Mouse (Mus musculus) adrenal gland, adult 8-10 months (tissue): Measurements from ENCODE around the gene Olfr323. TPM values are rescaled to one million over a fixed set of nuclear protein-coding genes. Genes with fewer than 3 reads are reported as not detected.

Experiments used
- DNase-seq: peaks from one replicate; pipeline ENCODE4 v3.0.0; 2022
- total RNA-seq, 4 experiments: library from RNA; stranded (reverse); gene quantifications; 2 replicates each; pipeline ENCODE4 v1.2.4; 2022

Olfr323 gene
- not detected for total RNA-seq

DNA sequence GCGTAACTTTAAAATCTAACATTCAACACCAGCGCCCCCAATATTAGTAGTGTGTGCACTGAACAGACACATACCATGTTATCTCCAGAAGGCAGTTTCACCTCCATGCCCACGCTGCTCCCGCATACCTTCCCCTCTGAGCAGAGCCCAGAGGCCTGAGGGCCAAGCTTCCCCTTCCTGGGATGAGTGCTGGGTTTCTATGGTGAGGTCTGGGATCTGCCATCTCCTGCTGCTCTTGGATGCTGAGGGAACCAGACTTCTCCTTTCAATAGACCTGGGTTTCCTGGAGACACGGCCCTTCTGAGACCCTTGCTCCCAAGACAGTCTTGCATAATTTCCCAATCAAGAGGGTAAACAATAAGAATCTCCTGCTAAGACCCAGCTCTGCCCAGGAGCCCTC lies at the start of gene Olfr323:
Olfr323 (minus strand) TSS at position 101 of the 400 bp plus-strand sequence.
- DNase-seq: no peak

- no peak for DNase-seq
These were observed 41.5 kb upstream of the Olfr323 start for GRCm38 (mm10) chr11:58671825-58672224.

GRCm38 (mm10) chr11:58669252-58669651 lies 39.0 kb upstream of the Olfr323 start:
- no peak for DNase-seq

DNA sequence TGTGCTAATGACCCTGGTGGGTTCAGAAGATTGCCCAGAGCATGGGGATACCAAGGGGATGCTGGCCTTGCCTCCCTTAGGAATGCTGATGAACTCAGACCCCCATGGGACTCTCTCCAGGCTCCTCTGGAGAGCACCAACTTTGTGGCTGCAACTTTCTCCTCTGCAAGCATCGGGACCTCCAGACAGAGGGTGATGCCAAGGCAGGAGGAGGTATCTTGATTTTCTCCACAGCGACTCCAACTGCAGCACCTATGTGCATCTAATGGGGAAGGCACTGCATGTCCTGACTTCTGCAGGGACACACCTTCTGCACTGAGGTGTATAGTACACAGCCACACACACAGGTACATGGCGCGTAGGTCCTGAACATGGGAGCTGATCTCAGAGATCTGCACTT lies 28.3 kb upstream of the Olfr323 start, which contains the start of gene Olfr322:
Olfr322 (plus strand) TSS at position 187 of the 400 bp plus-strand sequence.
- DNase-seq: no peak

DNA sequence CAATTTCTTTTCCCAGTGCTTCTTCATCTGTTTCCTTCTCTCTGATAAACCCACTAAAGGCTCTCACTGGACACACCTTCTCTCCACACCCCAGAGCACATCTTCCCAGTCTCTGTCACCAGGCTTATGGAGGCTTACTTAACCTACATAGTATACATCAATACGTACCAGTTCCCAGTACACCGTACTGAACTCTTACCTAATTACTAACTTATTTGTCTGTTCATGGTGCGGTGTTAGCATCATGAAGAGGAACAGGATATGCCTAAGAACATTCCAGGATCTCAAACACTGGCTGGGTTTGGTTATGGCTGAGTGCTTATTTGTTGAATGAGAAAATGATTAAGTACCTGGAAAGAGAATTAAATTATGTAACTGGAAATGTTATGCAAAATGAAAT lies 24.9 kb upstream of the Olfr323 start:
- no peak for DNase-seq

GRCm38 (mm10) chr11:58643350-58643749 lies 13.0 kb upstream of the Olfr323 start:
- no peak for DNase-seq

GRCm38 (mm10) chr11:58641638-58642358 lies 11.5 kb upstream of the Olfr323 start:
- no peak for DNase-seq

DNA sequence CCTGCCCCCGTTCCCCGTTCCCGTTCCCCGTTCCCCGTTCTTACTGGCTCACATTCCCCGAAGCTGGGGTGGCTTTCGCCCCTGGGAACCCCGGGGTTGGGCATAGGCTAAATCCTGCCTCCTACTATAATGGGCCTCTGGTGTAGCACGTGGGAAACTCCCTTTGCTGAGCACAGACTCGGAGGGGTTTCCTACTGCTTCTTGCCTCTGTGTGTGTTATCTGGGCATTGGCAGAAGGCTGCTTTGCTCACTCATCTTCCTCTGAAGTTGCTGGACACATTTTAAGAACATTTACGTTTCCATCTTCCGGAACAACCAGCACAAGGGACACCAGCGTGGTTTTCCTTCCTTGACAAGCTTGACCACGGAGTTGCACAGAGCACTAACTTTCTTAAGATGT lies 10.8 kb upstream of the Olfr323 start:
- DNase-seq: no peak

DNA sequence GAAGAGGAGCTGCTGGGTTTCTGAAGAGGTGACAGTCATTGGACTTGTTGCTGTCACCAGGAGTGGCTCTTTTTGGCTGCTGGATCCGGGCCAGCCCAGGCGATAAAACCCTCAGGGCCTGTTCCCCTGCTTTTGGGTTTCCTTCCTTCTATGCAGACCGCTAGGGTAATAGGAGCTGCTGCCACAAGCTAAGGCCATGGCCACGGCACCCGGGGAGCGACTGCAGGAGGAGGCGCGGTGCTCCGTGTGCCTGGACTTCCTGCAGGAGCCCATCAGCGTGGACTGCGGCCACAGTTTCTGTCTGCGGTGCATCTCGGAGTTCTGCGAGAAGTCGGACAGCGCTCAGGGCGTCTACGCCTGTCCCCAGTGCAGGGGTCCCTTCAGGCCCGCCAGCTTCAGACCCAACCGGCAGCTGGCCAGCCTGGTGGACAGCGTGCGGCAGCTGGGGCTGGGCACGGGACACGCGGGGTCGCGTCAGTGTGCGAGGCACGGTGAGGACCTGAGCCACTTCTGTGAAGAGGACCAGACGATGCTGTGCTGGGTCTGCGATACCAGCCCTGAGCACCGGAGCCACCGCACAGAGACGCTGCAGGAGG lies 10.1 kb upstream of the Olfr323 start, which contains the start of gene Trim58:
Trim58 (plus strand) TSS at position 194 of the 596 bp plus-strand sequence.
- DNase-seq: no peak

DNA sequence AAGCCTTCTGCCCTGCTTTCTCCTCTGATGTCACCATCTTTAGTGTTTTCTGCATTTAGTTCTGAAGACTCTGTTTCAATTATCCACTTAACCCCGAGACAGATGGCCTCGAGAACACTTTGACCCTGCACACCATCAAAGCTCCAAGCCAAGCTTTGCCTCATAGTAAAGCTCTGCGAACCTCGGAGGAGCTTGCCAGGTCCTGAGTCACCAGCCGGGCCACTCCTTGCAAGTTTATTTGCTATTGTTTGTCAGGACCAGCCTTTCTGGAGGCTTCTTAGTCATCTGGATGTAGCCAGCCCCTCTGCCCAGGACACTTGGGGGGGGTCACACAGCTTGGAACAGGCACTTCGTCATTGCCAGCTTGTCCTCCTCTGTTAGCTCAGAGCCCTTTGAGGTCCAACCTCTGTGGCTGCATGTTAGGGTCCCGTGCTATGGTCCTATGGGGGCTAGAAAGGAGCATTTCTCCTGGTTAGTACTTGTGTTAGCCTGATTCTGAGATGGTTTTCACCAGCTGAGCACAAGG lies 7.9 kb upstream of the Olfr323 start:
- DNase-seq: peak; percentile 12

GRCm38 (mm10) chr11:58636376-58636977 lies 6.2 kb upstream of the Olfr323 start:
- DNase-seq: no peak

GRCm38 (mm10) chr11:58634878-58635277 lies 4.6 kb upstream of the Olfr323 start:
- DNase-seq: no peak

GRCm38 (mm10) chr11:58626146-58626545 lies 4.2 kb downstream of the Olfr323 start:
- no peak for DNase-seq

DNA sequence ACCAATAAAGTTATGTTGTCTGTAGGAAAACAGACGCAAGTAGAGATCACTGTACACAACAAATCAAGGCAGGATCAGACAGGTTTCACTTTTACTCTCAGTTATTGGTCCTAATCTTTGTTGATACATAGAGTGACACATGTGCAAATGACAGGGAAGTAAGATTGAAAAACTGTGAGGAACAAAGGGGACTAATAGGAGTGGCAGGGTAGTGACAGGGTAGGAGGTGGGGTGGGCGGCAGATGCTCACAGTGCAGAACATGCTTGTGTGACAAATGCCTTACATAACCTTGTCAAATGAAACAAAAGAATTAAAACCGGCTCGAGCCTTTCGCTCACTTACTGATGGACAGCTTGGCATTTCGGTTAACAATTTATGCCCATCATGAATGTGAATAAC lies 11.5 kb downstream of the Olfr323 start:
- no peak for DNase-seq

- DNase-seq: no peak
These were observed 11.9 kb downstream of the Olfr323 start for GRCm38 (mm10) chr11:58618369-58618768.

GRCm38 (mm10) chr11:58615975-58616374 lies 14.3 kb downstream of the Olfr323 start, which contains the start of gene 2210407C18Rik:
Gene 2210407C18Rik (minus strand): TSS chr11:58616075.
- DNase-seq: no peak

DNA sequence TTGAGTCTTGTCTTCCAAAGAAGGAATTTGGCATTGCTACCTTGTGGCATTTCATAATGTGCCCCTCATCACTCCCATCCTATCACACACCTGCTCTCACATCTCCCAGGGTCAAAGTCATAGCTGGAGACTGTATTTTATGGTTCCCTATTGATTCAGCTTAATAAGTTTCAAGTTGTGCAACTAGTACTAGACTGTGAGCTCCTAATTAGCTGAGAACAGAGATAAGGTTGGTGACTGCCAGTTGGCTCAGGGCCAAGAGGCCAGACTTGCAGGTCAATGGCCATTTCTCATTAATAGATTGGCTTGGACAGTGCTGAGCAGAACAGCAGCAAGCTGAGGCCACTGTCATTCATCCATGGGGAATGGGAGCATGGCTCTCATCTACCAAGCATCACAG lies 15.8 kb downstream of the Olfr323 start:
- no peak for DNase-seq

- no peak for DNase-seq
These were observed 16.9 kb downstream of the Olfr323 start for GRCm38 (mm10) chr11:58613359-58613758.

- no peak for DNase-seq
These were observed 23.3 kb downstream of the Olfr323 start for GRCm38 (mm10) chr11:58607030-58607429.

DNA sequence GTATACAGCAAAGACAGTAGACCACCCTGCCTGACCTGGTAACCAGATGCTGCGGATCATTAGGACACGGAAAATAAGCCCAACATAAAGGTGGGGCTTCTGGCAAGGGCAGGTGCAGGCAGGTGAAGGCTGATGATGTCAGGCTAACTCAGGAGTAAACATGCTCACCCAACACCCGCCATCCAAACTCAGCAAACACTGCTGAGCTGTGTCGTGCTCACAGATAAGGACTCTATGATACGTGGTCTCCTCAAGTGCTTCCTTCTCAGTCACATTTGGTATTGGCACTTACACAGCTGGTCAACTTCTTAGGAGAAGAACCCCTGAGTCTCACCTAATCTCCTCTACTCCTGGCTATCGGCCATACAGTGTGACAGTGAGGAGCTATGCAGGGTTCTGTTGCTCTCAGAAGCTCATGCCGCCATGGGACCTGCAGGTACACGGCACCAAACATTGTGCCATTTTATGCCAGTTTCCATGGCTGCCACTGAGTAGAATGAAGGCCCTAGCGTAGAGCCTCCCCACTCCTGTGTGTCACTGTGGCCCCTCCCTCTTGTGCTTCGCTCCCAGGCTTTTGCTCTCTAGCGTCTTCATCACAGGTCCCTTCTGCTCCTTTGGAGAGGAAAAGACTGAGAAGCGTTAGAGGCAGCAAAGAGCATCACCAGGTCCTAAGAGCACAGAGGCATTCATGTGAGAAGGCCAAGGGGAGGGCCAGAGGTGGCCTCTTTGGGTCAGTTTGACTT lies 24.0 kb downstream of the Olfr323 start:
- no peak for DNase-seq

- DNase-seq: no peak
These were observed 25.1 kb downstream of the Olfr323 start for GRCm38 (mm10) chr11:58605228-58605627.

- no peak for DNase-seq
These were observed 25.6 kb downstream of the Olfr323 start for GRCm38 (mm10) chr11:58604688-58605087.
